Mouse (Mus musculus) inflammation-experienced regulatory T-cells, adult 16 weeks (primary cell): Measurements from ENCODE around the gene Gper1. TPM values are rescaled to one million over a fixed set of nuclear protein-coding genes. Genes with fewer than 3 reads are reported as not detected.

ENCODE experiments used
- polyA plus RNA-seq: library from polyadenylated mRNA; unstranded; fragments of 100-300 nt; shearing (Covaris generic); gene quantifications from one replicate; pipeline ENCODE4 v1.2.1, GENCODE M21; 2017

The Gper1 gene
- polyA plus RNA-seq = not detected

GRCm38 (mm10) chr5:139423026-139423865, at the start of gene Gper1:
Gene Gper1 (plus strand): TSS chr5:139423151.

GRCm38 (mm10) chr5:139377468-139378270, 45.3 kb upstream of the Gper1 start, which contains the start of gene Gpr146:
Gene Gpr146 (plus strand): TSS chr5:139377697.

GRCm38 (mm10) chr5:139404801-139405401, 18.1 kb upstream of the Gper1 start, which contains the start of gene C130050O18Rik:
Gene C130050O18Rik (plus strand): TSS chr5:139405280.

GRCm38 (mm10) chr5:139460384-139461067, 37.6 kb downstream of the Gper1 start, which contains the start of gene 3110082I17Rik:
Gene 3110082I17Rik (minus strand): TSS chr5:139460527.

Other genes starting within 250 kb of the Gper1 start
- 60.6 TPM for gene Sun1, start 222.5 kb upstream of the Gper1 start, polyA plus RNA-seq
- gene Get4, start 170.8 kb upstream of the Gper1 start, polyA plus RNA-seq = 14.8 TPM
- 2.8 TPM for gene Adap1, start 97.5 kb upstream of the Gper1 start, polyA plus RNA-seq
- gene Cox19, start 71.7 kb upstream of the Gper1 start, polyA plus RNA-seq = 50.5 TPM
- not detected for gene Cyp2w1, start 70.5 kb upstream of the Gper1 start, polyA plus RNA-seq
- gene Gpr146, start 45.5 kb upstream of the Gper1 start, polyA plus RNA-seq = 9.2 TPM
- 0.18 TPM for gene C130050O18Rik, start 17.9 kb upstream of the Gper1 start, polyA plus RNA-seq
- 7.1 TPM for gene 3110082I17Rik, start 37.4 kb downstream of the Gper1 start, polyA plus RNA-seq
- 17.2 TPM for gene Zfand2a, start 61.4 kb downstream of the Gper1 start, polyA plus RNA-seq
- not detected for gene Uncx, start 120.3 kb downstream of the Gper1 start, polyA plus RNA-seq